Mouse (Mus musculus) midbrain, embryonic 10.5 days (tissue): ENCODE results near the gene Vmn1r125. TPM values are rescaled to one million over a fixed set of nuclear protein-coding genes. Genes with fewer than 3 reads are reported as not detected.
"Not testable (repeated sequence)": the region's sequence is repeated elsewhere in the genome, so short reads cannot be mapped to it uniquely, and the experiment has no call there.

Source experiments
- DNase-seq: peaks from one replicate; pipeline ENCODE4 v3.0.0-alpha.2; 2017; ENCODE audit warnings: low spot score
- H3K27ac ChIP-seq: fragments of 300-500 bp; sonication (generic); replicated peaks from 2 replicates; pipeline ENCODE4 v1.5.1; 2016; ENCODE audit warnings: mild to moderate bottlenecking
- H3K27me3 ChIP-seq: fragments of 300-500 bp; sonication (generic); 2 replicates; pipeline ENCODE4 v1.6.1; 2016; ENCODE audit warnings: low read depth, mild to moderate bottlenecking; ENCODE audit not compliant: poor library complexity, severe bottlenecking
- H3K36me3 ChIP-seq: fragments of 300-500 bp; sonication (generic); 2 replicates; pipeline ENCODE4 v1.6.1; 2016; ENCODE audit warnings: mild to moderate bottlenecking, moderate library complexity
- H3K4me1 ChIP-seq: fragments of 300-500 bp; sonication (generic); 2 replicates; pipeline ENCODE4 v1.6.1; 2016
- H3K4me3 ChIP-seq: fragments of 300-500 bp; sonication (generic); 2 replicates; pipeline ENCODE4 v1.5.1; 2016; ENCODE audit warnings: mild to moderate bottlenecking, moderate library complexity
- H3K9me3 ChIP-seq: fragments of 300-500 bp; sonication (generic); replicated peaks from 2 replicates; pipeline ENCODE4 v1.6.1; 2016; ENCODE audit warnings: mild to moderate bottlenecking
- WGBS: fragments of 180-500 bp; shearing (Covaris S2); methylation state at CpG from one replicate; pipeline ENCODE4 v1.1.7; 2016; 5-methylcytosine and 5-hydroxymethylcytosine counted together
- polyA plus RNA-seq: library from polyadenylated mRNA; unstranded; fragments of >200 nt; fragmentation: Nextera tagmentation; extraction: Ambion mirVana; gene quantifications from 2 replicates; pipeline ENCODE4 v1.2.1, GENCODE M21; 2016

Vmn1r125 gene
- not detected in 2 replicates for polyA plus RNA-seq

- 67% methylated on average over 3 of the region's 3 CpGs for WGBS
- not testable (repeated sequence) for DNase-seq, H3K4me3 ChIP-seq, H3K4me1 ChIP-seq, H3K27me3 ChIP-seq, H3K9me3 ChIP-seq, H3K27ac ChIP-seq, H3K36me3 ChIP-seq
Observed at GRCm38 (mm10) chr7:21271879-21272278, at the start of gene Vmn1r125. Gene Vmn1r125 (plus strand): TSS chr7:21272179.

GRCm38 (mm10) chr7:21260517-21260916, 11.5 kb upstream of the Vmn1r125 start, which contains the start of gene Vmn1r124:
Gene Vmn1r124 (minus strand): TSS chr7:21260617.
- H3K27me3 ChIP-seq, H3K36me3 ChIP-seq, H3K4me3 ChIP-seq, H3K4me1 ChIP-seq, H3K9me3 ChIP-seq, DNase-seq, H3K27ac ChIP-seq: not testable (repeated sequence)
- 75% methylated on average over 4 of the region's 4 CpGs for WGBS

- DNase-seq, result not testable (repeated sequence)
Observed at GRCm38 (mm10) chr7:21301367-21301766, 29.4 kb downstream of the Vmn1r125 start, which contains the start of gene Vmn1r126. Gene Vmn1r126 (minus strand): TSS chr7:21301467.

GRCm38 (mm10) chr7:21319761-21320160, 47.8 kb downstream of the Vmn1r125 start, which contains the start of gene Vmn1r127:
Gene Vmn1r127 (minus strand): TSS chr7:21319861.
- H3K27ac ChIP-seq, DNase-seq, H3K4me3 ChIP-seq, H3K27me3 ChIP-seq, H3K36me3 ChIP-seq, H3K9me3 ChIP-seq, H3K4me1 ChIP-seq: not testable (repeated sequence)
- no CpG with 5 or more reads among the region's 3 CpGs for WGBS

More at GRCm38 (mm10) chr7:21301367-21301766, 29.4 kb downstream of the Vmn1r125 start, which contains the start of gene Vmn1r126:
- not testable (repeated sequence) for H3K27me3 ChIP-seq, H3K27ac ChIP-seq, H3K9me3 ChIP-seq, H3K4me3 ChIP-seq, H3K4me1 ChIP-seq, H3K36me3 ChIP-seq
- no CpG with 5 or more reads among the region's 5 CpGs for WGBS

Other genes starting within 250 kb of the Vmn1r125 start
- gene Vmn1r120, start 218.4 kb upstream of the Vmn1r125 start, polyA plus RNA-seq, result not detected in 2 replicates
- gene Vmn1r121, start 173.7 kb upstream of the Vmn1r125 start, polyA plus RNA-seq, result not detected in 2 replicates
- gene Vmn1r122, start 138.1 kb upstream of the Vmn1r125 start, polyA plus RNA-seq, result not detected in 2 replicates
- not detected in 2 replicates for gene Vmn1r123, start 110.0 kb upstream of the Vmn1r125 start, polyA plus RNA-seq
- gene Gm5157, start 81.8 kb upstream of the Vmn1r125 start, polyA plus RNA-seq, result not detected in 2 replicates
- gene Vmn1r124, start 11.6 kb upstream of the Vmn1r125 start, polyA plus RNA-seq, result not detected in 2 replicates
- gene Vmn1r126, start 29.3 kb downstream of the Vmn1r125 start, polyA plus RNA-seq, result not detected in 2 replicates
- gene Vmn1r127, start 47.7 kb downstream of the Vmn1r125 start, polyA plus RNA-seq, result not detected in 2 replicates
- not detected in 2 replicates for gene Vmn1r128, start 77.2 kb downstream of the Vmn1r125 start, polyA plus RNA-seq
- gene Vmn1r129, start 89.1 kb downstream of the Vmn1r125 start, polyA plus RNA-seq, result not detected in 2 replicates
- gene Gm6882, start 160.6 kb downstream of the Vmn1r125 start, polyA plus RNA-seq, result not detected in 2 replicates
- not detected in 2 replicates for gene Vmn1r130, start 239.6 kb downstream of the Vmn1r125 start, polyA plus RNA-seq